Mouse (Mus musculus) hindbrain, embryonic 11.5 days (tissue): ENCODE data around the gene Gm14597. TPM values are rescaled to one million over a fixed set of nuclear protein-coding genes. Genes with fewer than 3 reads are reported as not detected.
A peak's percentile ranks its signal among the peaks of the same experiment; 100 is the strongest.
"Not testable (repeated sequence)": the region's sequence is repeated elsewhere in the genome, so short reads cannot be mapped to it uniquely, and the experiment has no call there.

Source experiments
- ATAC-seq: fragments of 200-750 bp; cut with Nextera tagmentation; 2 replicates; pipeline ENCODE4 v1.8.0; 2017; ENCODE audit warnings: mild to moderate bottlenecking, moderate TSS enrichment, moderate library complexity; ENCODE audit not compliant: low FRiP score
- DNase-seq: peaks from one replicate; pipeline ENCODE4 v3.0.0-alpha.2; 2015; ENCODE audit warnings: low spot score
- H3K27ac ChIP-seq: fragments of 300-500 bp; sonication (generic); 2 replicates; pipeline ENCODE4 v1.5.1; 2014; ENCODE audit warnings: mild to moderate bottlenecking, low read depth, low read length
- H3K27me3 ChIP-seq: fragments of 300-500 bp; sonication (generic); 2 replicates; pipeline ENCODE4 v1.6.1; 2014; ENCODE audit warnings: mild to moderate bottlenecking, low read length, moderate library complexity, mixed read lengths; ENCODE audit not compliant: control insufficient read depth, insufficient read depth
- H3K36me3 ChIP-seq: fragments of 300-500 bp; sonication (generic); 2 replicates; pipeline ENCODE4 v1.6.1; 2014; ENCODE audit warnings: mild to moderate bottlenecking, low read length, moderate library complexity, mixed read lengths; ENCODE audit not compliant: control insufficient read depth, insufficient read depth
- H3K4me1 ChIP-seq: fragments of 300-500 bp; sonication (generic); replicated peaks from 2 replicates; pipeline ENCODE4 v1.6.1; 2014; ENCODE audit warnings: low read length, mixed read lengths; ENCODE audit not compliant: control insufficient read depth, insufficient read depth
- H3K4me2 ChIP-seq: fragments of 300-500 bp; sonication (generic); replicated peaks from 2 replicates; pipeline ENCODE4 v1.6.1; 2014; ENCODE audit warnings: mild to moderate bottlenecking, low read depth, low read length
- H3K4me3 ChIP-seq: fragments of 300-500 bp; sonication (generic); 2 replicates; pipeline ENCODE4 v1.5.1; 2014; ENCODE audit warnings: low read depth, low read length
- H3K9ac ChIP-seq: fragments of 300-500 bp; sonication (generic); 2 replicates; pipeline ENCODE4 v1.6.1; 2014; ENCODE audit warnings: low read depth, low read length
- H3K9me3 ChIP-seq: fragments of 300-500 bp; sonication (generic); 2 replicates; pipeline ENCODE4 v1.6.1; 2016; ENCODE audit warnings: low read length; ENCODE audit not compliant: control insufficient read depth
- WGBS: fragments of 180-500 bp; shearing (Covaris S2); extraction: QIAGEN DNeasy Blood & Tissue Kit; methylation state at CpG from one replicate; pipeline ENCODE4 v1.1.7; 2014; 5-methylcytosine and 5-hydroxymethylcytosine counted together
- polyA plus RNA-seq: library from polyadenylated mRNA; unstranded; fragments of >200 nt; fragmentation: Nextera tagmentation; extraction: Ambion mirVana; gene quantifications from 2 replicates; pipeline ENCODE4 v1.2.1, GENCODE M21; 2014

Gene Gm14597
- not detected in 2 replicates for polyA plus RNA-seq

- WGBS, result 80% methylated on average over 2 of the region's 4 CpGs
- H3K27ac ChIP-seq, result peak within 1 kb of the TSS; percentile 54; the same call in 1 of the 2 replicates
These were observed at the start of gene Gm14597 for GRCm38 (mm10) chrX:53608879-53609278. Gm14597 (minus strand) TSS chrX:53608979.

GRCm38 (mm10) chrX:53652917-53653316 is 44.1 kb upstream of the Gm14597 start:
- not testable (repeated sequence) for H3K4me3 ChIP-seq, H3K27me3 ChIP-seq, H3K27ac ChIP-seq, H3K36me3 ChIP-seq, H3K4me1 ChIP-seq, DNase-seq, H3K4me2 ChIP-seq, H3K9ac ChIP-seq, H3K9me3 ChIP-seq, ATAC-seq
- 66% methylated on average over 4 of the region's 4 CpGs for WGBS

More at GRCm38 (mm10) chrX:53608879-53609278, at the start of gene Gm14597:
- H3K27me3 ChIP-seq, H3K9me3 ChIP-seq, ATAC-seq, DNase-seq, H3K4me1 ChIP-seq, H3K36me3 ChIP-seq: not testable (repeated sequence)
- H3K4me3 ChIP-seq, result peak within 1 kb of the TSS; percentile 37
- H3K4me2 ChIP-seq, result peak within 1 kb of the TSS; percentile 42
- H3K9ac ChIP-seq, result peak within 1 kb of the TSS; percentile 53

- Histone ChIP-seq H3K27me3 (no peaks in the 10 kb centered on the region), H3K27ac (no peak overlapping the region), H3K9me3 (no peaks in the 10 kb centered on the region), H3K36me3 (no peaks in the 10 kb centered on the region), H3K9ac (no peak overlapping the region), H3K4me3 (no peak overlapping the region), H3K4me1 (no peaks in the 10 kb centered on the region), H3K4me2 (no peak overlapping the region)
- 85% methylated on average over 6 of the region's 6 CpGs for WGBS
- no peak for DNase-seq
- no peak for ATAC-seq
These were observed 37.1 kb upstream of the Gm14597 start for GRCm38 (mm10) chrX:53645885-53646284.

- peak within 1 kb of the TSS; percentile 18 for H3K4me3 ChIP-seq
- ATAC-seq, result peak; percentile 95
- 22% methylated on average over 11 of the region's 50 CpGs for WGBS
- H3K9ac ChIP-seq, H3K4me1 ChIP-seq, H3K36me3 ChIP-seq, H3K27ac ChIP-seq, H3K27me3 ChIP-seq, H3K9me3 ChIP-seq: not testable (repeated sequence)
- H3K4me2 ChIP-seq, result 0 out of 2 replicates have a peak within 1 kb of the TSS, but pooled peaks have one; percentile 19
- peak; percentile 84 for DNase-seq
These were observed 34.5 kb upstream of the Gm14597 start, which contains the start of gene Rtl8a for GRCm38 (mm10) chrX:53642980-53643961. Rtl8a (minus strand) TSS chrX:53643682.

GRCm38 (mm10) chrX:53642604-53642979 is 33.8 kb upstream of the Gm14597 start:
- H3K36me3 ChIP-seq, H3K4me3 ChIP-seq, DNase-seq, H3K4me1 ChIP-seq, H3K9ac ChIP-seq, H3K27me3 ChIP-seq, H3K9me3 ChIP-seq, ATAC-seq, H3K27ac ChIP-seq, H3K4me2 ChIP-seq: not testable (repeated sequence)
- WGBS, result 72% methylated on average over 3 of the region's 4 CpGs

GRCm38 (mm10) chrX:53638107-53638506 is 29.3 kb upstream of the Gm14597 start:
- not testable (repeated sequence) for H3K9me3 ChIP-seq, H3K27ac ChIP-seq, H3K4me2 ChIP-seq, ATAC-seq, H3K27me3 ChIP-seq, H3K4me1 ChIP-seq, H3K36me3 ChIP-seq, H3K4me3 ChIP-seq, DNase-seq, H3K9ac ChIP-seq
- 60% methylated on average over 3 of the region's 3 CpGs for WGBS

GRCm38 (mm10) chrX:53611395-53611794 is 2.6 kb upstream of the Gm14597 start:
- H3K27me3 ChIP-seq, H3K27ac ChIP-seq, H3K4me3 ChIP-seq, H3K36me3 ChIP-seq, DNase-seq, H3K9me3 ChIP-seq, H3K4me1 ChIP-seq, ATAC-seq, H3K4me2 ChIP-seq, H3K9ac ChIP-seq: not testable (repeated sequence)

- 5% methylated on average over 3 of the region's 3 CpGs for WGBS
- H3K4me1 ChIP-seq, result no peaks in the 10 kb centered on the region
- no peak overlapping the region for H3K4me3 ChIP-seq
- no peak overlapping the region for H3K9ac ChIP-seq
- DNase-seq (peak; percentile 73), ATAC-seq (no peak)
- H3K36me3 ChIP-seq, result no peaks in the 10 kb centered on the region
- no peaks in the 10 kb centered on the region for H3K9me3 ChIP-seq
- no peak overlapping the region for H3K27ac ChIP-seq
- no peak overlapping the region for H3K4me2 ChIP-seq
- no peaks in the 10 kb centered on the region for H3K27me3 ChIP-seq
These were observed 1.8 kb upstream of the Gm14597 start for GRCm38 (mm10) chrX:53610571-53610970.
